Mouse (Mus musculus): ENCODE results near the gene Nek5.

GRCm38 (mm10) chr8:22039468-22040152, 85.2 kb downstream of the Nek5 start:
- TF ChIP-seq POLR2A (IDR thresholded peaks at IDR 0.05; ENCODE audit: extremely low read depth, insufficient read depth, low read length) (no peak), CTCF (IDR thresholded peaks at IDR 0.05; ENCODE audit: low read depth, low read length) (no peak)
